Mouse (Mus musculus): ENCODE results near the gene Usf1.

DNA sequence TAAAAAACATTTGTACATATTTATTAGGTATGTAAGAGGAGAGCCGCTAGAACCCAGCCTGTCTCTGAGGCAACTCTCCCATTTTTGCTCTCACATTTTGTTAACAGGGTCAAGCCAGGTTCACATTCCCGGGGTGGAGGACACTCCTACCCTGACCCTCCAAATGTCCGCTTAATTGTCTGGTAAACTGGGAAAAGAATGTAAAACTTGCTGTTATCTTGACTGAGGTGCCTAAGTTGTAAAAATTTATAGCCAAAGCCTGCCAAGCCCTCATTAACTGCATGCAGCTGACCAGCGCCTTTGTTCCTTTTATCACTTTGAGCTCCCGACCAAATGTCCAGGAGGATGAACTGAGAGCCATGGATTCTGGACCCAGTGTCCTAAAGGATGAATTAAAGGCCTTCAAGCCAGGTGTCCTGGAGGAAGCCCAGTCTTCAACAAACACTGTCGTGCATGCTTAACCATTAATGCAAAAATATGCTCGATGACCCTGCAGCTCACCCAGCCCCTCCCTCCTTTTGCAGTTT lies 24.2 kb downstream of the Usf1 start:
- TF ChIP-seq POLR2A (IDR thresholded peaks at IDR 0.05; ENCODE audit: insufficient read depth, low read depth, low read length) (no peak), CTCF (IDR thresholded peaks at IDR 0.05; ENCODE audit: insufficient read depth, low read depth, low read length) (no peak)

Measured in olfactory bulb, adult 2 months (tissue).